Mouse (Mus musculus): ENCODE data around the gene Sec61a2.

DNA sequence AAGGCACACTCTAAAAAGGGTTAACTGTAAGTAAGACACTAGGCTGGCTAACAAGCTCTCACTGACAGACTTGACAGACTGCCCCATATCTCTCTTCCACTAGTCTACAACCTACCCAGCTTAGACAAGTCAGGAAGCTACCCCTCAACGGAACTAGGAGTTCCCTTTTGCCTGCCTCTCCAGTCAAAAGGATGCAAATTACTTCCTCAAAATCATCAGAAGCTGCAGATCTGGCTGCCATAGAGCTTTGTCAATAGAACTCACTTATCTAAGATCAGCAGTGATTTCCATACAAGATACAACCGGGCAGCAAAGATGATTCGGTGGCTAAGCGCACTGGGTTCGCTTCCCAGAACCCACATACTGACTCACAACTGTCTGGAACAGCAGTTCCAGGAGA is 70.5 kb downstream of the Sec61a2 start:
- TF ChIP-seq POLR2A (IDR thresholded peaks at IDR 0.05; ENCODE audit: low read depth, low read length) (no peak), CTCF (IDR thresholded peaks at IDR 0.05; ENCODE audit: extremely low read depth, insufficient read length, insufficient replicate concordance, low read depth, low read length) (no peak)
